Mouse (Mus musculus) forebrain, postnatal 0 days (tissue): ENCODE data around the gene Tfap2d. TPM values are rescaled to one million over a fixed set of nuclear protein-coding genes. Genes with fewer than 3 reads are reported as not detected.

Experiments
- ATAC-seq: fragments of 200-750 bp; cut with Nextera tagmentation; 2 replicates; pipeline ENCODE4 v1.8.0; 2017; ENCODE audit warnings: mild to moderate bottlenecking, moderate library complexity
- DNase-seq: peaks from one replicate; pipeline ENCODE4 v3.0.0-alpha.2; 2015
- H3K27ac ChIP-seq: fragments of 300-500 bp; sonication (generic); 2 replicates; pipeline ENCODE4 v1.5.1; 2014; ENCODE audit warnings: low read depth, mild to moderate bottlenecking, antibody characterized with exemption, low read length, moderate library complexity, mixed read lengths
- H3K27me3 ChIP-seq: fragments of 300-500 bp; sonication (generic); 2 replicates; pipeline ENCODE4 v1.6.1; 2014; ENCODE audit warnings: mild to moderate bottlenecking, low read length, mixed read lengths; ENCODE audit not compliant: insufficient read depth
- H3K36me3 ChIP-seq: fragments of 300-500 bp; sonication (generic); 2 replicates; pipeline ENCODE4 v1.6.1; 2014; ENCODE audit warnings: mild to moderate bottlenecking, moderate library complexity; ENCODE audit not compliant: insufficient read depth
- H3K4me1 ChIP-seq: fragments of 300-500 bp; sonication (generic); 2 replicates; pipeline ENCODE4 v1.6.1; 2014; ENCODE audit warnings: antibody characterized with exemption; ENCODE audit not compliant: insufficient read depth
- H3K4me2 ChIP-seq: fragments of 300-500 bp; sonication (generic); 2 replicates; pipeline ENCODE4 v1.6.1; 2014; ENCODE audit warnings: low read depth, mild to moderate bottlenecking, moderate library complexity
- H3K4me3 ChIP-seq: fragments of 300-500 bp; sonication (generic); 2 replicates; pipeline ENCODE4 v1.5.1; 2014; ENCODE audit warnings: low read depth, low read length, mixed read lengths
- H3K9ac ChIP-seq: fragments of 300-500 bp; sonication (generic); 2 replicates; pipeline ENCODE4 v1.6.1; 2014; ENCODE audit warnings: mild to moderate bottlenecking
- H3K9me3 ChIP-seq: fragments of 300-500 bp; sonication (generic); 2 replicates; pipeline ENCODE4 v1.6.1; 2016; ENCODE audit warnings: low read length
- CTCF ChIP-seq: sonication (generic); IDR thresholded peaks from 2 replicates; pipeline ENCODE4 v1.5.1; 2016; ENCODE audit warnings: antibody characterized with exemption, control low read depth, low read depth
- WGBS: fragments of 180-500 bp; shearing (Covaris S2); extraction: QIAGEN DNeasy Blood & Tissue Kit; methylation state at CpG from one replicate; pipeline ENCODE4 v1.1.7; 2014; 5-methylcytosine and 5-hydroxymethylcytosine counted together
- polyA plus RNA-seq: library from polyadenylated mRNA; unstranded; fragments of >200 nt; fragmentation: Nextera tagmentation; extraction: Ambion mirVana; gene quantifications from 2 replicates; pipeline ENCODE4 v1.2.1, GENCODE M21; 2015
- total RNA-seq: library from RNA; depleted of rRNA; stranded (reverse); fragments of >200 nt; gene quantifications from 2 replicates; pipeline ENCODE4 v1.2.3, GENCODE M21; 2014

Gene Tfap2d
- total and polyA plus RNA-seq, 2 experiments from 2014 or later, result 7.1 to 9.4 TPM

GRCm38 (mm10) chr1:19104143-19104857, 1.5 kb downstream of the Tfap2d start:
- no peaks in the 10 kb centered on the region for H3K9me3 ChIP-seq
- no peaks in the 10 kb centered on the region for H3K36me3 ChIP-seq
- H3K27me3 ChIP-seq, result peaks cover 89% of the 10 kb centered on the region
- H3K27ac ChIP-seq, result 0 out of 2 replicates have a peak overlapping the region, but pooled peaks have one; percentile 21
- no peaks in the 10 kb centered on the region for H3K4me1 ChIP-seq
- peak overlapping the region; percentile 19; the same call in 1 of the 2 replicates for H3K4me2 ChIP-seq
- peak overlapping the region; percentile 21 for H3K4me3 ChIP-seq
- ATAC-seq (peak; percentile 23), DNase-seq (no peak)
- no peak for TF ChIP-seq CTCF
- 1% methylated on average over 40 of the region's 40 CpGs for WGBS
- no peak overlapping the region for H3K9ac ChIP-seq

GRCm38 (mm10) chr1:19106401-19106800, 3.6 kb downstream of the Tfap2d start:
- H3K36me3 ChIP-seq, result no peaks in the 10 kb centered on the region
- no peak overlapping the region for H3K9ac ChIP-seq
- DNase-seq, result no peak

GRCm38 (mm10) chr1:19106841-19107800, 4.3 kb downstream of the Tfap2d start:
- no peak for TF ChIP-seq CTCF
- H3K36me3 ChIP-seq, result no peaks in the 10 kb centered on the region
- no peak overlapping the region for H3K4me2 ChIP-seq
- no peak overlapping the region for H3K4me3 ChIP-seq
- H3K9ac ChIP-seq, result no peak overlapping the region
- no peaks in the 10 kb centered on the region for H3K9me3 ChIP-seq
- H3K27me3 ChIP-seq, result peaks cover 86% of the 10 kb centered on the region
- ATAC-seq (no peak), DNase-seq (no peak)
- H3K27ac ChIP-seq, result no peak overlapping the region
- WGBS, result 1% methylated on average over 13 of the region's 13 CpGs
- H3K4me1 ChIP-seq, result no peaks in the 10 kb centered on the region

More at GRCm38 (mm10) chr1:19106401-19106800, 3.6 kb downstream of the Tfap2d start:
- no peak overlapping the region for H3K4me3 ChIP-seq
- H3K27ac ChIP-seq, result no peak overlapping the region
- H3K4me2 ChIP-seq, result no peak overlapping the region
- no peak for TF ChIP-seq CTCF
- no peaks in the 10 kb centered on the region for H3K9me3 ChIP-seq
- H3K27me3 ChIP-seq, result peaks cover 86% of the 10 kb centered on the region
- no peaks in the 10 kb centered on the region for H3K4me1 ChIP-seq
- ATAC-seq, result no peak
- 0% methylated on average over 4 of the region's 4 CpGs for WGBS

- H3K9ac ChIP-seq, result no peak overlapping the region
- H3K4me2 ChIP-seq, result no peak overlapping the region
- H3K27me3 ChIP-seq, result peaks cover 86% of the 10 kb centered on the region
- no peak overlapping the region for H3K4me3 ChIP-seq
- no peaks in the 10 kb centered on the region for H3K4me1 ChIP-seq
- ATAC-seq (no peak), DNase-seq (no peak)
- no peaks in the 10 kb centered on the region for H3K36me3 ChIP-seq
- no peaks in the 10 kb centered on the region for H3K9me3 ChIP-seq
- no peak overlapping the region for H3K27ac ChIP-seq
- no peak for TF ChIP-seq CTCF
- WGBS, result 6% methylated on average over 3 of the region's 3 CpGs
Observed at GRCm38 (mm10) chr1:19107801-19108200, 5.0 kb downstream of the Tfap2d start.

GRCm38 (mm10) chr1:19109711-19110110, 6.9 kb downstream of the Tfap2d start:
- under 1% methylated on average over 16 of the region's 16 CpGs for WGBS
- no peaks in the 10 kb centered on the region for H3K36me3 ChIP-seq

GRCm38 (mm10) chr1:19110211-19110610, 7.4 kb downstream of the Tfap2d start:
- Histone ChIP-seq H3K9me3 (no peaks in the 10 kb centered on the region), H3K4me2 (0 out of 2 replicates have a peak overlapping the region, but pooled peaks have one; percentile 11), H3K4me1 (no peaks in the 10 kb centered on the region), H3K27me3 (peaks cover 67% of the 10 kb centered on the region), H3K27ac (no peak overlapping the region), H3K9ac (no peak overlapping the region), H3K36me3 (no peaks in the 10 kb centered on the region), H3K4me3 (no peak overlapping the region)
- no peak for TF ChIP-seq CTCF
- under 1% methylated on average over 5 of the region's 5 CpGs for WGBS
- ATAC-seq (no peak), DNase-seq (no peak)

More at GRCm38 (mm10) chr1:19109711-19110110, 6.9 kb downstream of the Tfap2d start:
- ATAC-seq, result no peak
- Histone ChIP-seq H3K27ac (no peak overlapping the region), H3K4me2 (0 out of 2 replicates have a peak overlapping the region, but pooled peaks have one; percentile 11), H3K9ac (no peak overlapping the region), H3K27me3 (peaks cover 71% of the 10 kb centered on the region), H3K9me3 (no peaks in the 10 kb centered on the region), H3K4me3 (no peak overlapping the region), H3K4me1 (no peaks in the 10 kb centered on the region)
- DNase-seq, result peak; percentile 55
- no peak for TF ChIP-seq CTCF
